Mouse (Mus musculus) hindbrain, embryonic 12.5 days (tissue): ENCODE results near the gene Phyh. TPM values are rescaled to one million over a fixed set of nuclear protein-coding genes. Genes with fewer than 3 reads are reported as not detected.
"Not testable (repeated sequence)": the region's sequence is repeated elsewhere in the genome, so short reads cannot be mapped to it uniquely, and the experiment has no call there.

Experiments
- ATAC-seq: fragments of 200-750 bp; cut with Nextera tagmentation; 2 replicates; pipeline ENCODE4 v1.8.0; 2017; ENCODE audit warnings: moderate TSS enrichment; ENCODE audit not compliant: low FRiP score
- H3K27ac ChIP-seq: fragments of 300-500 bp; sonication (generic); 2 replicates; pipeline ENCODE4 v1.5.1; 2016; ENCODE audit warnings: mild to moderate bottlenecking
- H3K27me3 ChIP-seq: fragments of 300-500 bp; sonication (generic); 2 replicates; pipeline ENCODE4 v1.6.1; 2016; ENCODE audit warnings: mild to moderate bottlenecking
- H3K36me3 ChIP-seq: fragments of 300-500 bp; sonication (generic); 2 replicates; pipeline ENCODE4 v1.6.1; 2016; ENCODE audit warnings: mild to moderate bottlenecking
- H3K4me1 ChIP-seq: fragments of 300-500 bp; sonication (generic); 2 replicates; pipeline ENCODE4 v1.6.1; 2016
- H3K4me2 ChIP-seq: fragments of 300-500 bp; sonication (generic); replicated peaks from 2 replicates; pipeline ENCODE4 v1.6.1; 2016; ENCODE audit warnings: mild to moderate bottlenecking
- H3K4me3 ChIP-seq: fragments of 300-500 bp; sonication (generic); 2 replicates; pipeline ENCODE4 v1.5.1; 2016; ENCODE audit warnings: mild to moderate bottlenecking
- H3K9ac ChIP-seq: fragments of 300-500 bp; sonication (generic); 2 replicates; pipeline ENCODE4 v1.6.1; 2016; ENCODE audit warnings: mild to moderate bottlenecking, moderate library complexity
- H3K9me3 ChIP-seq: fragments of 300-500 bp; sonication (generic); replicated peaks from 2 replicates; pipeline ENCODE4 v1.6.1; 2016; ENCODE audit warnings: mild to moderate bottlenecking
- WGBS: fragments of 180-500 bp; shearing (Covaris S2); methylation state at CpG from one replicate; pipeline ENCODE4 v1.1.7; 2016; 5-methylcytosine and 5-hydroxymethylcytosine counted together
- polyA plus RNA-seq: library from polyadenylated mRNA; unstranded; fragments of >200 nt; fragmentation: Nextera tagmentation; extraction: Ambion mirVana; gene quantifications from 2 replicates; pipeline ENCODE4 v1.2.1, GENCODE M21; 2016

The Phyh gene
- polyA plus RNA-seq, 1 experiment from 2014 or later: 51.4 TPM

DNA sequence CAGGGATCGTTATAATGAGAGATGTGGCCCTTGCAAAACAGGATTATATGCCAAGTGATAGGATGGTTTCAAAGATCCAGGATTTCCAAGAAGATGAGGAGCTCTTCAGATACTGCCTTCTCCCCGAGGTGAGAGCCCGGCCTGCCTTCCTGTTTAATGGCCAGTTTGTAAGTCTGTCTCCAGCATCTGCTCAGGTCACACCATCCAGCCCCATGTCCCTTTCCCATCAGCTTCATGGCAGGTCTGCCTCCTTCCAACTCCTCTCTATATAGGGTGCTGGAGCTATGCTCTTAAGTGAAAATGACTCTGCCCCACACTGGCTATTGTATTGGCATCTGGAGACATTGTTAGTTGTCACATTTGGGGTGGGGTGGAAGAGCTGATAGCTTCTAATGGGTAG, 8.6 kb downstream of the Phyh start:
- Histone ChIP-seq H3K4me2 (no peak overlapping the region), H3K4me1 (no peaks in the 10 kb centered on the region), H3K4me3 (no peak overlapping the region), H3K27me3 (no peaks in the 10 kb centered on the region), H3K27ac (no peak overlapping the region), H3K9me3 (no peaks in the 10 kb centered on the region), H3K9ac (no peak overlapping the region), H3K36me3 (peaks cover 5% of the 10 kb centered on the region; the same call in 1 of the 2 replicates)
- WGBS: 93% methylated on average over 3 of the region's 3 CpGs
- no peak for ATAC-seq

DNA sequence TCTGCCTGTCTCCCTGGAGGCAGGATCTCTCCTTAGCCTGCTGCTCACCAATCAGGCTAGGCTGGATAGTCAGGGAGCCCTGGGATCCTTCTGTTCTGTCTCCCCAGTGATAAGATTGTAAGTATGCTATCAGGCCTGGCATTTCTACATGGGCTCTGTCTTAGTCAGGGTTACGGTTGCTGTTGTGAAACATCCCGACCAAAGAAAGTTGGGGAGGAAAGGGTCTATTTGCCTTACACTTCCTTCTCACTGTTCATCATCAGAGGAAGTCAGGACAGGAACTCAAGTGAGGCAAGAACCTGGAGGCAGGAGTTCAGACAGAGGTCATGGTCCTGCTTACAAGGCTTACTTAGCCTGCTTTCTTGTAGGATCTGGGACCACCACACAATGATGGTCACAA, 10.4 kb downstream of the Phyh start:
- no peaks in the 10 kb centered on the region for H3K9me3 ChIP-seq
- H3K4me3 ChIP-seq: no peak overlapping the region
- no peak overlapping the region for H3K27ac ChIP-seq
- H3K4me1 ChIP-seq: no peaks in the 10 kb centered on the region
- ATAC-seq: no peak
- H3K36me3 ChIP-seq: peaks cover 8% of the 10 kb centered on the region; the same call in 1 of the 2 replicates
- H3K4me2 ChIP-seq: no peak overlapping the region
- H3K9ac ChIP-seq: no peak overlapping the region
- H3K27me3 ChIP-seq: no peaks in the 10 kb centered on the region
- WGBS: 85% methylated on average over 2 of the region's 2 CpGs

DNA sequence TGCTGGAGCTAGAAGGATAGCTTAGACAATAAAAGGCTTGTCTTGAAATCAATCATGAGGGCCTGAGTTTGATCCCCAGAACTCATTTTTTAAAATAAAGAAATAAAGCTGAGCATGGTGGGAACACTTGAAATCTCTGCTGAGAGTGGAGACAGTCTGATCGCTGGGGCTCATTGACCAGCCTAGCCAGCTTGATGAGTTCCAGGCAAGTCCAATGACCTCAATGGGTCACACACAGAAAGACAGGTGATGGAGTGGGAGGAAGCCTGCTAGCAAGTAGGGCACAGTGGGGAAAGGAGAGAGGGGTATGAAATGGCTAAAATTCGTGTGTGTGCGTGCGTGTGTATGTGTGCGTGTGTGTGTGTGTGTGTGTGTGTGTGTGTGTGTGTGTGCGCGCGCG, 15.7 kb downstream of the Phyh start:
- WGBS: 93% methylated on average over 9 of the region's 9 CpGs
- H3K36me3 ChIP-seq: peaks cover 19% of the 10 kb centered on the region; the same call in 1 of the 2 replicates
- no peaks in the 10 kb centered on the region for H3K4me1 ChIP-seq
- no peak overlapping the region for H3K4me3 ChIP-seq
- ATAC-seq: no peak
- no peaks in the 10 kb centered on the region for H3K9me3 ChIP-seq
- H3K9ac ChIP-seq: no peak overlapping the region
- no peak overlapping the region for H3K27ac ChIP-seq
- no peaks in the 10 kb centered on the region for H3K27me3 ChIP-seq
- no peak overlapping the region for H3K4me2 ChIP-seq

DNA sequence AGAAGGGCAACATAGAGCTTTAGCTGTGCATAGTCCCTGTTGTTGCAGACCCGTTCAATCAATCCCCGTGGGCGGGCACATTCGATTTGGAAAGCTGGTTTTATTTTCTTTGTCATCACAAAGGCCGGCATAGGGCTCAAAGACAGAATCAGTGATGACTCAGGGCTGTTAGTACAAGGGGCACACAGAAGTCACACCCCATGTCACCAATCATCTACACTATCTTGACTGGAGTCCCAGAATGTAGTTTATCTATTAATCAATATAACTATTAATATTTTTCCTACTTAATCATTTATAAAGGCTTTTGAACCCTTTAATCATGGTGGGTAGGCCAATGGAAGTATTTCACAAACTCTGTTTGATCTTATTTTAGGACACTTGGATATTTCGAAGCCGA, 19.1 kb downstream of the Phyh start:
- no peak for ATAC-seq
- Histone ChIP-seq H3K27ac (no peak overlapping the region), H3K4me3 (no peak overlapping the region), H3K4me2 (no peak overlapping the region), H3K4me1 (no peaks in the 10 kb centered on the region), H3K9me3 (no peaks in the 10 kb centered on the region), H3K27me3 (no peaks in the 10 kb centered on the region), H3K36me3 (peaks cover 12% of the 10 kb centered on the region; the same call in 1 of the 2 replicates), H3K9ac (no peak overlapping the region)
- WGBS: 89% methylated on average over 7 of the region's 7 CpGs

DNA sequence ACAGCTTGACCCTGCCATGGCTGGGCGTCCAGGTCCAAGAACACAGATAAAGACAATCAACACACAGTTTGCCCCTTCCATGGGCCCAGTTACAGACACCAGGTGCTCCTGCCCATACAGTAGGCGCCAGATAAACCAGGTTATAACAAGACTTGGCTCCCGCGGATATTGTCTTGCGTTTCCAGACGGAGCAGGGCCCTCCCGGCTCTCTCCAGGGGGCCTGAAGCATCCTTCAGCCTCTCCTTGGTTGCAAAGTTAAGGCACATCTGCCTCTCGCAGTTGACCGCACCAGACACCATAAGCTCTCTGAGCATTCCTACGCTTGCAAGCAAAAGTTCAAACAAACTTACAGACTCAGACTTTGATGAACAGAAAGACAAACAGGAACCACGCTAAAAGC, 22.0 kb downstream of the Phyh start:
- H3K27me3 ChIP-seq: no peaks in the 10 kb centered on the region
- no peak overlapping the region for H3K4me3 ChIP-seq
- 90% methylated on average over 11 of the region's 11 CpGs for WGBS
- no peak overlapping the region for H3K4me2 ChIP-seq
- no peaks in the 10 kb centered on the region for H3K4me1 ChIP-seq
- peaks cover 11% of the 10 kb centered on the region; the same call in 1 of the 2 replicates for H3K36me3 ChIP-seq
- no peak for ATAC-seq
- H3K9me3 ChIP-seq: no peaks in the 10 kb centered on the region; the same call in 1 of the 2 replicates
- H3K9ac ChIP-seq: no peak overlapping the region
- H3K27ac ChIP-seq: no peak overlapping the region

DNA sequence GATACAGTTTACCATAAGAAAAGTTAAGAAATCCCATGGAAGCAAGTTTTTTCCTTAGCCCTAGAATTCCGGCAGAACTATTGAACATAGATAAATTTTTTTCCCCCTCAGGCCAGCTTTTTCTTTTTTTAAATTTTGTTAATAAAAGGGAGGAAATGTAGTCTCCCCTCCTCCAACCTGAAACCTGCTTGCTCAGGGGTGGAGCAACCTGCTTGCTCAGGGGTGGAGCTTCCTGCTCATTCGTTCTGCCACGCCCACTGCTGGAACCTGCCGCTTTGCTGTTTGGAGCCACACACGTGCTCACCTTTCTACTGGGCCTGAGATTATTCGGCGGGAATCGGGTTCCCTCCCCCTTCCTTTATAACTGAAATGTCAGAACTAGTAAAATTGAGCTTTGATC, 30.9 kb downstream of the Phyh start:
- not testable (repeated sequence) for H3K27me3 ChIP-seq, H3K4me1 ChIP-seq, H3K4me3 ChIP-seq, H3K9ac ChIP-seq, H3K36me3 ChIP-seq, ATAC-seq, H3K27ac ChIP-seq, H3K9me3 ChIP-seq, H3K4me2 ChIP-seq
- WGBS: 93% methylated on average over 5 of the region's 8 CpGs

DNA sequence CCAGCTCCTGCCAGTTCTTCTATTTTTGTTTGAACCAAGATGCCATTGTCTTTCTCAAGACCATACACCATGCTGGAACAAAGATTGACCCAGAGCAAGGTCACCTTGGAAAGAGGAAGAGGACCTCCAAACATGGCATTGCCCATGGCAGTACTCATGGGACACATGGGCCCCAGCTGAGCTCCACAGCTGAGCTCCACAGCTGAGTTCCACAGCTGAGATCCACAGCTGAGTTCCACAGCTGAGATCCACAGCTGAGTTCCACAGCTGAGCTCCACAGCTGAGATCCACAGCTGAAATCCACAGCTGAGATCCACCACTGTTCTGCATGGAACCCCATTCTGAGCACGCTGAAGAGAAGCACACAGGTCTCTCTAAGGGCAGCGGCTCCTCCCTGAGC, 32.2 kb downstream of the Phyh start:
- no peak overlapping the region for H3K27ac ChIP-seq
- H3K9me3 ChIP-seq: 0 out of 2 replicates have a peak, but pooled peaks cover 5% of the 10 kb centered on the region
- no peaks in the 10 kb centered on the region for H3K36me3 ChIP-seq
- no peak for ATAC-seq
- no peaks in the 10 kb centered on the region for H3K27me3 ChIP-seq
- H3K4me3 ChIP-seq: no peak overlapping the region
- H3K4me2 ChIP-seq: no peak overlapping the region
- 92% methylated on average over 2 of the region's 2 CpGs for WGBS
- H3K4me1 ChIP-seq: no peaks in the 10 kb centered on the region
- no peak overlapping the region for H3K9ac ChIP-seq

DNA sequence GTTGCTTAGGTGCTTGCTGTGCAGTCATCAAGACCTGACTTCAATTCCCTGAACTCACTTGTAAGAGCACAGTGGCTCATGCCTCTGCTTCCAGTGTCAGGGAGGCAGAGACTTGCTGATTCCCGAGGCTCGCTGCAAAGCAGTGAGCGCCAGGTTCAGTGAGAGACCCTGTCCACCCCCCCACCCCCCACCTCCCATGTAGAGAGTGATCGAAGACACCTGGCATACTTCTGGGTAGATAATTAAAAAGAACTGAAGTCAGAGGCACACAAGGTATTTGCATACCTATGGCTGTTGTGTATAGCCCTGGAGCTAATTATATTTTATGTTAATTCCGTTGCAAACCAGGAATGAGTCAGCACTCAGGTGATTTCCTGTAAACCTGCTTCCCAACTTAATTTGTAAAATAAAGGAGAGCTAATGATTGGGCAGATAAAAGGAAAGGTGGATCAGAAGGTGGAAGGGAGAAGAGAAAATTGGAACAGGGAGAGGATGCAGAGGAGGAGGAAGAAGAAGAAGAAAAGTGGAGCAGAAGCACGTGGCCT, 35.5 kb downstream of the Phyh start:
- H3K27me3 ChIP-seq: no peaks in the 10 kb centered on the region
- H3K9ac ChIP-seq: no peak overlapping the region
- no peaks in the 10 kb centered on the region for H3K4me1 ChIP-seq
- H3K27ac ChIP-seq: no peak overlapping the region
- no peak overlapping the region for H3K4me2 ChIP-seq
- no peak for ATAC-seq
- no peaks in the 10 kb centered on the region for H3K36me3 ChIP-seq
- WGBS: 83% methylated on average over 6 of the region's 6 CpGs
- no peak overlapping the region for H3K4me3 ChIP-seq
- H3K9me3 ChIP-seq: 0 out of 2 replicates have a peak, but pooled peaks cover 5% of the 10 kb centered on the region

DNA sequence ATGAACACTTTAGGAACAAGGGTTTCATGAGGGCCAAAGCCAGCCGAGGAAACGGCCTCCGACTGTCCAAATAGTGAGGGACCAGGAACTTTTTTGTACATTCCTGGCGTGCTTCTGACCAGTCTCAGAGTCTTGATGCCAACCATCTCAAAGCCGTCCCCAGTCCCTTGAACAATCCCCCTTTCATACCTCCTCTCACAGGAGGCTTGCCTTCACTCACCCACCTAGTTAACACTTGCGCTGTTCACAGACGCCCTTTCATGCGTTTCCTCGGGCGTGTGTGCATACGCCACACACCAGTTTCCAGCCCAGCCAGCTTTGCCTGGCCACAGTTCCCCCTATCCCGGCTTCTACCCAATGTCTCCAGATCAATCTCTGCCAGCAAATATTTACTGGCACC, 39.2 kb downstream of the Phyh start:
- Histone ChIP-seq H3K9me3 (no peaks in the 10 kb centered on the region), H3K4me1 (no peaks in the 10 kb centered on the region), H3K4me2 (no peak overlapping the region), H3K9ac (no peak overlapping the region), H3K27me3 (no peaks in the 10 kb centered on the region), H3K36me3 (no peaks in the 10 kb centered on the region), H3K27ac (peak overlapping the region; percentile 35; the same call in 1 of the 2 replicates), H3K4me3 (no peak overlapping the region)
- WGBS: 80% methylated on average over 12 of the region's 12 CpGs
- no peak for ATAC-seq

DNA sequence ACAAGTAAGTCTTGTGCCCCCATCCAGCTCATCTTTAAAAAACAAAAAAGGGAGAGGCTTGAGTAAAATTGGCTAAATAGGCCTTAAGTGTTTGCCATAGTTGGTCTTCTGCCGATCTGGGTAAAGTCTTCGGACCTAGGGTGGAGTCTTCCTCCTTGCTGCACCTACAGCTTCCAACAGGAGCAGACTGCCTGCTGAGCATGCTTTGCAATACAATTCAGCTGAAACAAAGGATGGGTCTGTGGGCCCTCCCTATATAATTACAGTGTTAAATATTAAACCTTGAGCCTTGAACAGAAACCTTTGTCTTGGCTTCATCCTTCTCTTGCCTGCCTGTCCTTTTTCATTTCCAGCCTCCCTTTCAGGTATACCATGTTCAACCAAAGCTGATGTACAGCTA, 49.0 kb downstream of the Phyh start:
- no peaks in the 10 kb centered on the region for H3K4me1 ChIP-seq
- no peak for ATAC-seq
- no peaks in the 10 kb centered on the region for H3K36me3 ChIP-seq
- H3K27ac ChIP-seq: no peak overlapping the region
- no peaks in the 10 kb centered on the region for H3K9me3 ChIP-seq
- H3K4me3 ChIP-seq: no peak overlapping the region
- no peak overlapping the region for H3K9ac ChIP-seq
- no peaks in the 10 kb centered on the region for H3K27me3 ChIP-seq
- WGBS: 95% methylated on average over 2 of the region's 2 CpGs
- no peak overlapping the region for H3K4me2 ChIP-seq

DNA sequence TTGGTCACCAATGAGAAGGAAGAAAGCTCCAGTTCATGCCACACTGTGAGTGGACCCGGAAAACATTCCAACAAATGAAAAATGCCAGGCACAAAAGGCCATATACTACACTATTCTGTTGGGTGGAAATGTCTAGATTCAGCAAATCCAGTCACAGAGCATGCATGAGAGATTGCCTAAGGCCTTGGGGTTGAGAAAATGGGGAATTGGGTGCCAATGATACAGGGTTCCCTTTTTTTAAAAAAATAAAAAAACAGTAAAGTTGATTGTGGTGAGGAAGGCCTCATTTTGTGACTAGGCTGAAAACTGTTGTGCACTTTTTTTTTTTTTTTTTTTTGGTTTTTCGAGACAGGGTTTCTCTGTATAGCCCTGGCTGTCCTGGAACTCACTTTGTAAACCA, 50.3 kb downstream of the Phyh start:
- H3K4me3 ChIP-seq: no peak overlapping the region
- WGBS: 75% methylated on average over 2 of the region's 2 CpGs
- ATAC-seq: no peak
- no peak overlapping the region for H3K27ac ChIP-seq
- no peaks in the 10 kb centered on the region for H3K27me3 ChIP-seq
- no peak overlapping the region for H3K4me2 ChIP-seq
- no peaks in the 10 kb centered on the region for H3K36me3 ChIP-seq
- H3K4me1 ChIP-seq: no peaks in the 10 kb centered on the region
- no peak overlapping the region for H3K9ac ChIP-seq
- no peaks in the 10 kb centered on the region for H3K9me3 ChIP-seq

DNA sequence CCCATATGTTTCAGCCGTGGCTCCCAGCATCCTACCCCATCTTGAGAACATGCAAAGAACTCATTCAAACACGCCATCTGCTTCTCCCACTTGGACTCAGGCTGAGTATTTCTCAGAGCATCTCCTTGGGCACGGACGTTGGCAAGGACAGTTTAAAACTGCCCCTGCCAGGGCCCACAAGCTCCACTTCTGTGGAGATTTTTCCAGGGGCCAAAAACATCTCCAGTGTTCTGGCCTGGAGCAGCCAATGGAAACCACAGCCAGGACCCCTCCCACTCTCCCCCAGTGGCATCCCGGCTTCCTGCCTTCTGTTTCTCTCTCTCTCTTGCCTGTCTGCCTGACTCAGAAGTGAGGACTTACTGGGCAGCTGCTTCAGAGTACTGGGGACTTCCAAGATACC, 57.0 kb downstream of the Phyh start, which contains the start of gene Ucma:
Gene Ucma (plus strand): TSS at position 316 of the 400 bp plus-strand sequence.
- 73% methylated on average over 5 of the region's 5 CpGs for WGBS
- Histone ChIP-seq H3K9me3 (no peaks in the 10 kb centered on the region), H3K4me2 (no peak within 1 kb of the TSS), H3K27me3 (no peaks in the 10 kb centered on the region), H3K27ac (no peak within 1 kb of the TSS), H3K36me3 (no peaks in the 10 kb centered on the region), H3K9ac (no peak within 1 kb of the TSS), H3K4me3 (no peak within 1 kb of the TSS), H3K4me1 (no peaks in the 10 kb centered on the region)
- ATAC-seq: no peak

DNA sequence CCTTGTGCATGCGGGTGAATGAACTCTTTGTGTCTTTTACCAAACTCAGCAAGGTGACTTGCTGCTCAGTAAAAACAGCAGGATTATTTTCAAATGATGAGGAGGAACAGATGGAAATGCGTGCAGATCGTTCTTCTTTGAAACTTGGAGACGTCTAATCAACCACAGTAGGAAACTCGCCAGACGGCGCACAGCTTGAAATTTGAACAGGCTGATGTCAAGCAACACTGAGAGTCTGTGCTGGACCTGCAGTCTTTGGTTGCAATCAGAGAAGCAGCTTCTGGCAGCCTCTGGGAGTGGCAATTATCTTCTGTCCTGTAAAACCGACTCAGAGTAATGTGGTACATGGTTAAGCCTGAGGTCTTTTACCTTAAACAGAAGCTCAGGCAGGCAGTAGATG, 59.3 kb downstream of the Phyh start:
- WGBS: 42% methylated on average over 8 of the region's 8 CpGs

More for the DNA sequence above, 59.3 kb downstream of the Phyh start:
- Histone ChIP-seq H3K4me2 (no peak overlapping the region), H3K9ac (no peak overlapping the region), H3K36me3 (no peaks in the 10 kb centered on the region), H3K9me3 (no peaks in the 10 kb centered on the region), H3K27ac (peak overlapping the region; percentile 35; the same call in 1 of the 2 replicates), H3K4me3 (no peak overlapping the region), H3K27me3 (no peaks in the 10 kb centered on the region), H3K4me1 (no peaks in the 10 kb centered on the region)
- ATAC-seq: no peak
